Mouse (Mus musculus): ENCODE results near the gene Tmem246. TPM values are rescaled to one million over a fixed set of nuclear protein-coding genes. Genes with fewer than 3 reads are reported as not detected.
A peak's percentile ranks its signal among the peaks of the same experiment; 100 is the strongest.

Tmem246 gene
- total and polyA plus RNA-seq, 3 experiments: 2.9 to 11.1 TPM; not detected in 1

- TF ChIP-seq TAL1 (IDR thresholded peaks at IDR 0.05; ENCODE audit: low read length) (peak; percentile 88), NRF1 (IDR thresholded peaks at IDR 0.05; ENCODE audit: insufficient read depth, low read depth, low read length, poor library complexity, severe bottlenecking) (no peak)
Measured at GRCm38 (mm10) chr4:49581256-49581655, 16.4 kb downstream of the Tmem246 start (continued).

- Histone ChIP-seq H3K27me3 (ENCODE audit: control insufficient read depth in 1 of 2, insufficient read depth in 2 of 2, low read length in 2 of 2) (peaks cover 1 to 3% of the 10 kb centered on the region in 2 experiments; a peak in 2 of 4 replicates), H3K79me2 (ENCODE audit: control insufficient read depth, insufficient read depth, low read length, poor library complexity) (no peaks in the 10 kb centered on the region), H3K9ac (ENCODE audit: control insufficient read depth, low read depth, low read length, poor library complexity, severe bottlenecking) (no peak overlapping the region), H3K36me3 (ENCODE audit: control insufficient read depth in 1 of 2, insufficient read depth in 2 of 2, low read length in 2 of 2) (no peaks in the 10 kb centered on the region; a peak in 1 of 4 replicates), H3K27ac (ENCODE audit: control insufficient read depth, low read depth, low read length) (no peak overlapping the region), H3K4me3 (ENCODE audit: control insufficient read depth in 1 of 2, insufficient read depth in 1 of 2, low read depth in 2 of 2, low read length in 2 of 2) (no peak overlapping the region), H3K4me1 (ENCODE audit: control insufficient read depth in 1 of 2, insufficient read depth in 2 of 2, low read length in 2 of 2) (no peaks in the 10 kb centered on the region), H3K9me3 (replicated peaks; ENCODE audit: insufficient read depth, low read length) (no peaks in the 10 kb centered on the region)
- DNase-seq (ENCODE audit: low read depth, low spot score): peak; percentile 38
- TF ChIP-seq HCFC1 (IDR thresholded peaks at IDR 0.05; ENCODE audit: low read depth, low read length) (no peak), ZNF384 (IDR thresholded peaks at IDR 0.05; ENCODE audit: low read depth, low read length) (no peak), NRF1 (IDR thresholded peaks at IDR 0.05; ENCODE audit: insufficient read depth, low read depth, low read length, poor library complexity, severe bottlenecking) (no peak), POLR2A (IDR thresholded peaks at IDR 0.05; ENCODE audit: control insufficient read depth in 1 of 2, insufficient read depth in 1 of 2, low read depth in 1 of 2, low read length in 2 of 2, poor library complexity in 1 of 2) (no peak), E2F4 (IDR thresholded peaks at IDR 0.05; ENCODE audit: borderline replicate concordance, low read depth, low read length) (no peak), ETS1 (IDR thresholded peaks at IDR 0.05; ENCODE audit: low read depth, low read length) (no peak), CTCF (IDR thresholded peaks at IDR 0.05 in 2 of 3, conservative IDR thresholded peaks at IDR 0.05 in 1 of 3; ENCODE audit: control insufficient read depth in 1 of 3, insufficient read depth in 1 of 3, low read depth in 2 of 3, low read length in 3 of 3, poor library complexity in 1 of 3, severe bottlenecking in 1 of 3) (no peak), MYB (IDR thresholded peaks at IDR 0.05; ENCODE audit: low read depth, low read length) (no peak), POLR2AphosphoS2 (IDR thresholded peaks at IDR 0.05; ENCODE audit: low read length) (no peak), USF1 (IDR thresholded peaks at IDR 0.05; ENCODE audit: low read depth, low read length) (no peak), ZMIZ1 (IDR thresholded peaks at IDR 0.05; ENCODE audit: low read depth, low read length) (no peak), ZKSCAN1 (IDR thresholded peaks at IDR 0.05; ENCODE audit: low read depth, low read length) (no peak), RCOR1 (IDR thresholded peaks at IDR 0.05; ENCODE audit: low read depth, low read length) (no peak), CHD2 (IDR thresholded peaks at IDR 0.05; ENCODE audit: low read length) (no peak), MAX (IDR thresholded peaks at IDR 0.05; ENCODE audit: low read length) (no peak), EP300 (IDR thresholded peaks at IDR 0.05; ENCODE audit: low read depth in 1 of 2, low read length in 2 of 2) (no peak), BHLHE40 (IDR thresholded peaks at IDR 0.05; ENCODE audit: borderline replicate concordance, low read depth, low read length) (no peak), POLR2AphosphoS5 (IDR thresholded peaks at IDR 0.05; ENCODE audit: borderline replicate concordance, low read depth, low read length) (no peak), JUND (IDR thresholded peaks at IDR 0.05; ENCODE audit: low read depth, low read length) (no peak)
Measured at GRCm38 (mm10) chr4:49572194-49572593, 25.5 kb downstream of the Tmem246 start.

All from MEL (cell line).